Mouse (Mus musculus) liver, postnatal 0 days (tissue): ENCODE data around the gene Kxd1. TPM values are rescaled to one million over a fixed set of nuclear protein-coding genes. Genes with fewer than 3 reads are reported as not detected.

Experiments
- ATAC-seq: fragments of 200-750 bp; cut with Nextera tagmentation; 2 replicates; pipeline ENCODE4 v1.8.0; 2017; ENCODE audit warnings: mild to moderate bottlenecking, moderate library complexity
- DNase-seq: peaks from one replicate; pipeline ENCODE4 v3.0.0-alpha.2; 2016
- H3K27ac ChIP-seq: fragments of 300-500 bp; sonication (generic); 2 replicates; pipeline ENCODE4 v1.5.1; 2014; ENCODE audit warnings: antibody characterized with exemption, moderate library complexity, mild to moderate bottlenecking, low read depth
- H3K27me3 ChIP-seq: fragments of 300-500 bp; sonication (generic); 2 replicates; pipeline ENCODE4 v1.6.1; 2014; ENCODE audit warnings: low read length, control low read depth, mixed read lengths; ENCODE audit not compliant: insufficient read depth
- H3K36me3 ChIP-seq: fragments of 300-500 bp; sonication (generic); replicated peaks from 2 replicates; pipeline ENCODE4 v1.6.1; 2014; ENCODE audit warnings: mild to moderate bottlenecking, control low read depth, low read length, moderate library complexity, mixed read lengths; ENCODE audit not compliant: insufficient read depth
- H3K4me1 ChIP-seq: fragments of 300-500 bp; sonication (generic); 2 replicates; pipeline ENCODE4 v1.6.1; 2014; ENCODE audit warnings: antibody characterized with exemption, mild to moderate bottlenecking, control low read depth; ENCODE audit not compliant: insufficient read depth
- H3K4me2 ChIP-seq: fragments of 300-500 bp; sonication (generic); 2 replicates; pipeline ENCODE4 v1.6.1; 2014; ENCODE audit warnings: low read depth, mild to moderate bottlenecking, low read length, moderate library complexity, mixed read lengths
- H3K4me3 ChIP-seq: fragments of 300-500 bp; sonication (generic); 2 replicates; pipeline ENCODE4 v1.5.1; 2014; ENCODE audit warnings: low read depth, low read length
- H3K9ac ChIP-seq: fragments of 300-500 bp; sonication (generic); replicated peaks from 2 replicates; pipeline ENCODE4 v1.6.1; 2014; ENCODE audit warnings: mild to moderate bottlenecking, moderate library complexity
- H3K9me3 ChIP-seq: fragments of 300-500 bp; sonication (generic); 2 replicates; pipeline ENCODE4 v1.6.1; 2016; ENCODE audit warnings: mild to moderate bottlenecking, control low read depth, low read length, mixed read lengths
- CTCF ChIP-seq: sonication (generic); IDR thresholded peaks from 2 replicates; pipeline ENCODE4 v1.5.1; 2016; ENCODE audit warnings: antibody characterized with exemption, low read depth
- EP300 ChIP-seq: IDR thresholded peaks from 2 replicates; pipeline ENCODE4 v1.6.1; 2016; ENCODE audit warnings: antibody characterized with exemption, low read depth, mild to moderate bottlenecking
- WGBS: fragments of 180-500 bp; shearing (Covaris S2); extraction: QIAGEN DNeasy Blood & Tissue Kit; methylation state at CpG from one replicate; pipeline ENCODE4 v1.1.7; 2014; ENCODE audit not compliant: insufficient replicate concordance; 5-methylcytosine and 5-hydroxymethylcytosine counted together
- polyA plus RNA-seq: library from polyadenylated mRNA; unstranded; fragments of >200 nt; fragmentation: Nextera tagmentation; extraction: Ambion mirVana; gene quantifications from 2 replicates; pipeline ENCODE4 v1.2.1, GENCODE M21; 2015

The Kxd1 gene
- polyA plus RNA-seq, 1 experiment from 2014 or later = 43.1 TPM

GRCm38 (mm10) chr8:70477269-70477982 is 50.3 kb downstream of the Kxd1 start:
- 5% methylated on average over 21 of the region's 21 CpGs for WGBS
- Histone ChIP-seq H3K4me2 (peak overlapping the region; percentile 94), H3K4me3 (peak overlapping the region; percentile 76), H3K27ac (no peak overlapping the region), H3K36me3 (no peaks in the 10 kb centered on the region), H3K9me3 (no peaks in the 10 kb centered on the region), H3K4me1 (peaks cover 18% of the 10 kb centered on the region), H3K27me3 (peaks cover 15% of the 10 kb centered on the region; the same call in 1 of the 2 replicates), H3K9ac (no peak overlapping the region)
- DNase-seq = peak; percentile 69
- TF ChIP-seq EP300 (no peak), CTCF (no peak)
- peak; percentile 4; the same call in 1 of the 2 replicates for ATAC-seq

- Histone ChIP-seq H3K27me3 (peaks cover 6% of the 10 kb centered on the region; the same call in 1 of the 2 replicates), H3K9ac (peak within 1 kb of the TSS; percentile 92), H3K4me3 (peak within 1 kb of the TSS; percentile 76), H3K27ac (peak within 1 kb of the TSS; percentile 90), H3K36me3 (no peaks in the 10 kb centered on the region), H3K4me2 (peak within 1 kb of the TSS; percentile 94), H3K9me3 (no peaks in the 10 kb centered on the region), H3K4me1 (peaks cover 18% of the 10 kb centered on the region)
- DNase-seq = peak; percentile 99
- peak; percentile 96 for ATAC-seq
- TF ChIP-seq EP300 = no peak
- no peak for TF ChIP-seq CTCF
- WGBS = under 1% methylated on average over 53 of the region's 53 CpGs
Measured at GRCm38 (mm10) chr8:70476333-70477268, 51.2 kb downstream of the Kxd1 start, which contains the start of gene Klhl26. Gene Klhl26 (minus strand): TSS chr8:70476968.

- 98% methylated on average over 7 of the region's 7 CpGs for WGBS
- no peak overlapping the region for H3K27ac ChIP-seq
- no peaks in the 10 kb centered on the region for H3K27me3 ChIP-seq
- no peak overlapping the region for H3K4me3 ChIP-seq
- H3K9me3 ChIP-seq = no peaks in the 10 kb centered on the region
- no peaks in the 10 kb centered on the region for H3K36me3 ChIP-seq
- no peak overlapping the region for H3K4me2 ChIP-seq
- DNase-seq (no peak), ATAC-seq (no peak)
- TF ChIP-seq CTCF (no peak), EP300 (no peak)
- peaks cover 32% of the 10 kb centered on the region for H3K4me1 ChIP-seq
- H3K9ac ChIP-seq = no peak overlapping the region
Measured at GRCm38 (mm10) chr8:70471856-70472255, 55.9 kb downstream of the Kxd1 start.

GRCm38 (mm10) chr8:70469938-70470337 is 57.8 kb downstream of the Kxd1 start:
- Histone ChIP-seq H3K4me3 (no peak overlapping the region), H3K4me2 (no peak overlapping the region), H3K27ac (no peak overlapping the region), H3K4me1 (peaks cover 29% of the 10 kb centered on the region), H3K9me3 (no peaks in the 10 kb centered on the region), H3K27me3 (no peaks in the 10 kb centered on the region), H3K9ac (no peak overlapping the region), H3K36me3 (no peaks in the 10 kb centered on the region)
- ATAC-seq (peak; percentile 17), DNase-seq (no peak)
- 49% methylated on average over 2 of the region's 2 CpGs for WGBS
- TF ChIP-seq CTCF (no peak), EP300 (no peak)

DNA sequence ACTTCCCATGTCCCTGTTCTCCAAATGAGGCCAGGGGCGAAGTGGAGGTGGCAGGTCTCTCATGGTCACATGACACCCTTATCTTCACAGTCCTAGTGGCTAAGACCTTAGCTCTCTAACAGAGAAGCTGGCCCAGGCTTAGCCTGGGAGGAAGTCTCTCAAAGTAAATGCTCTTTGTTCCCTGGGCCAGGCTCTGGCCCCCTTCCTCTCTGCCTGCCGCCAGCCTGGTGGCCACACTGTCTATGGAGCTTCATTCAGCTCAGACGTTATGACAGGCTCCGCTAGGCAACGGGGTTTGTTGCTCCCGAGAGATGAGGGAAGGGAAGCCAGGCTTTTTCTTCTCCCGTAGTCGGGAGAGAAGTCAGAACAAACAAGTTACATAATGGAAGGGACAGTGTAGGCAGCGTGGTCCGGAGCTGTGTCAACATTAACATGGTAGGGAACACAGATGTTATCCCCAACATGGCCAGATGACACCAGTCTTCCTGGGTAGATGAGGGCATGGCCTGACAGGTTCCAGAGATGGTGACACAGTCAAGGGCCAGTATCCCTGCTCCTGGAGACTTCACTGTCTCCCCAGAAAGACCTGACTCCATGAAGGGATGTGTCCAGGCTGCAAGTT is 58.4 kb downstream of the Kxd1 start:
- Histone ChIP-seq H3K4me2 (no peak overlapping the region), H3K4me3 (no peak overlapping the region), H3K27ac (peak overlapping the region; percentile 2; the same call in 1 of the 2 replicates), H3K4me1 (peaks cover 29% of the 10 kb centered on the region), H3K36me3 (no peaks in the 10 kb centered on the region), H3K9me3 (no peaks in the 10 kb centered on the region), H3K9ac (no peak overlapping the region; the same call in 1 of the 2 replicates), H3K27me3 (no peaks in the 10 kb centered on the region)
- DNase-seq = no peak
- WGBS = 24% methylated on average over 10 of the region's 10 CpGs
- no peak for TF ChIP-seq EP300
- TF ChIP-seq CTCF = no peak
- ATAC-seq = peak; percentile 81

- Histone ChIP-seq H3K9me3 (no peaks in the 10 kb centered on the region), H3K27me3 (no peaks in the 10 kb centered on the region), H3K4me1 (peaks cover 29% of the 10 kb centered on the region), H3K4me2 (no peak overlapping the region), H3K9ac (no peak overlapping the region; the same call in 1 of the 2 replicates), H3K27ac (peak overlapping the region; percentile 2; the same call in 1 of the 2 replicates), H3K36me3 (no peaks in the 10 kb centered on the region), H3K4me3 (no peak overlapping the region)
- no peak for TF ChIP-seq EP300
- no peak for TF ChIP-seq CTCF
- WGBS = 82% methylated on average over 4 of the region's 4 CpGs
- DNase-seq (no peak), ATAC-seq (no peak)
Measured at GRCm38 (mm10) chr8:70468733-70469132, 59.0 kb downstream of the Kxd1 start.
